Mouse (Mus musculus): ENCODE measurements around the gene Lgr5.

DNA sequence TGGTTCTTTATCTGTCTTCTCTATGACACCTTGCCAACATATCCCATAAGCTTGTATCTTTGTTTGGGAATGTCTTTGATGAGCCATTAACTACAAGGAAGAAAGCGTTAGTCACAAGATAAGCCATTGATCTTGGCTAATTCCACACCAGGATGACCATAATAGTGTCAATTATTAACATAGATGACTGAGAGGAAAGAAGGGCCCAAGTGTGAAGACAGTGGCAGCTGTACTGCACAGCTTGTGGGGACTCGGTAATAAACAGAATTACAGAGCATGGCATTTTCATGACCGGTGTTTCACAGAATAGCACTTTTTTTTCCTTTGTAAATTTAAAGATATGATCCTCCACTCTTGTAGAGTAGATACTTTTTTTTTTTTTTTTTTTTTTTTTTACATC lies 102.9 kb downstream of the Lgr5 start:
- TF ChIP-seq CTCF (IDR thresholded peaks at IDR 0.05; ENCODE audit: low read depth) (no peak), EP300 (IDR thresholded peaks at IDR 0.05; ENCODE audit: low read depth) (no peak)

All from liver, postnatal 0 days (tissue).